Mouse (Mus musculus) neural tube, embryonic 14.5 days (tissue): ENCODE measurements around the gene Trim47. TPM values are rescaled to one million over a fixed set of nuclear protein-coding genes. Genes with fewer than 3 reads are reported as not detected.
A peak's percentile ranks its signal among the peaks of the same experiment; 100 is the strongest.

Source experiments
- ATAC-seq: fragments of 200-750 bp; cut with Nextera tagmentation; 2 replicates; pipeline ENCODE4 v1.8.0; 2017; ENCODE audit warnings: low read depth, mild to moderate bottlenecking, moderate TSS enrichment, moderate library complexity
- H3K27ac ChIP-seq: fragments of 300-500 bp; sonication (generic); 2 replicates; pipeline ENCODE4 v1.5.1; 2014; ENCODE audit warnings: low read depth, mild to moderate bottlenecking, control low read depth, low read length, moderate library complexity, mixed read lengths
- H3K27me3 ChIP-seq: fragments of 300-500 bp; sonication (generic); 2 replicates; pipeline ENCODE4 v1.6.1; 2014; ENCODE audit warnings: low read length; ENCODE audit not compliant: control insufficient read depth, insufficient read depth
- H3K36me3 ChIP-seq: fragments of 300-500 bp; sonication (generic); 2 replicates; pipeline ENCODE4 v1.6.1; 2014; ENCODE audit warnings: low read length, mixed read lengths; ENCODE audit not compliant: control insufficient read depth, insufficient read depth
- H3K4me1 ChIP-seq: fragments of 300-500 bp; sonication (generic); 2 replicates; pipeline ENCODE4 v1.6.1; 2014; ENCODE audit warnings: low read length; ENCODE audit not compliant: control insufficient read depth, insufficient read depth
- H3K4me2 ChIP-seq: fragments of 300-500 bp; sonication (generic); 2 replicates; pipeline ENCODE4 v1.6.1; 2014; ENCODE audit warnings: mild to moderate bottlenecking, low read depth, low read length, control low read depth
- H3K4me3 ChIP-seq: fragments of 300-500 bp; sonication (generic); 2 replicates; pipeline ENCODE4 v1.5.1; 2014; ENCODE audit warnings: low read depth, low read length, control low read depth, mixed read lengths
- H3K9ac ChIP-seq: fragments of 300-500 bp; sonication (generic); replicated peaks from 2 replicates; pipeline ENCODE4 v1.6.1; 2014; ENCODE audit warnings: low read depth, mild to moderate bottlenecking, control low read depth, low read length, mixed read lengths
- H3K9me3 ChIP-seq: fragments of 300-500 bp; sonication (generic); 2 replicates; pipeline ENCODE4 v1.6.1; 2016; ENCODE audit warnings: low read length; ENCODE audit not compliant: control insufficient read depth
- WGBS: fragments of 180-500 bp; shearing (Covaris S2); extraction: QIAGEN DNeasy Blood & Tissue Kit; methylation state at CpG from one replicate; pipeline ENCODE4 v1.1.7; 2014; 5-methylcytosine and 5-hydroxymethylcytosine counted together
- polyA plus RNA-seq: library from polyadenylated mRNA; unstranded; fragments of >200 nt; fragmentation: Nextera tagmentation; extraction: Ambion mirVana; gene quantifications from 2 replicates; pipeline ENCODE4 v1.2.1, GENCODE M21; 2014

Gene Trim47
- 3.5 and 4.0 TPM in 2 replicates for polyA plus RNA-seq

GRCm38 (mm10) chr11:116127156-116127980, at the start of gene Trim47:
Trim47 (minus strand) TSS chr11:116127210.
- H3K4me2 ChIP-seq, result peak within 1 kb of the TSS; percentile 12; the same call in 1 of the 2 replicates
- H3K9me3 ChIP-seq, result no peaks in the 10 kb centered on the region
- 27% methylated on average over 22 of the region's 23 CpGs for WGBS
- no peak within 1 kb of the TSS for H3K4me3 ChIP-seq
- H3K27me3 ChIP-seq, result no peaks in the 10 kb centered on the region
- no peak for ATAC-seq
- H3K27ac ChIP-seq, result no peak within 1 kb of the TSS
- H3K36me3 ChIP-seq, result peaks cover 5% of the 10 kb centered on the region; the same call in 1 of the 2 replicates
- H3K4me1 ChIP-seq, result peaks cover 18% of the 10 kb centered on the region; the same call in 1 of the 2 replicates
- no peak within 1 kb of the TSS for H3K9ac ChIP-seq

- no peak overlapping the region for H3K9ac ChIP-seq
- H3K4me1 ChIP-seq, result no peaks in the 10 kb centered on the region
- H3K4me3 ChIP-seq, result no peak overlapping the region
- no peaks in the 10 kb centered on the region for H3K9me3 ChIP-seq
- 95% methylated on average over 7 of the region's 7 CpGs for WGBS
- ATAC-seq, result no peak
- peaks cover 75% of the 10 kb centered on the region for H3K36me3 ChIP-seq
- H3K4me2 ChIP-seq, result no peak overlapping the region
- H3K27me3 ChIP-seq, result no peaks in the 10 kb centered on the region
- H3K27ac ChIP-seq, result no peak overlapping the region
Observed at GRCm38 (mm10) chr11:116176010-116176409, 49.0 kb upstream of the Trim47 start.

- WGBS, result 94% methylated on average over 22 of the region's 22 CpGs
- peaks cover 69% of the 10 kb centered on the region for H3K36me3 ChIP-seq
- H3K4me3 ChIP-seq, result no peak overlapping the region
- H3K27ac ChIP-seq, result no peak overlapping the region
- H3K27me3 ChIP-seq, result no peaks in the 10 kb centered on the region
- no peak overlapping the region for H3K9ac ChIP-seq
- H3K4me2 ChIP-seq, result no peak overlapping the region
- ATAC-seq, result no peak
- no peaks in the 10 kb centered on the region for H3K9me3 ChIP-seq
- H3K4me1 ChIP-seq, result no peaks in the 10 kb centered on the region
Observed at GRCm38 (mm10) chr11:116174775-116175448, 47.9 kb upstream of the Trim47 start.

GRCm38 (mm10) chr11:116171959-116172358, 44.9 kb upstream of the Trim47 start:
- Histone ChIP-seq H3K36me3 (peaks cover 47% of the 10 kb centered on the region), H3K9ac (no peak overlapping the region), H3K27me3 (no peaks in the 10 kb centered on the region), H3K27ac (no peak overlapping the region), H3K4me3 (no peak overlapping the region), H3K4me2 (no peak overlapping the region), H3K9me3 (no peaks in the 10 kb centered on the region), H3K4me1 (peaks cover 6% of the 10 kb centered on the region)
- WGBS, result 84% methylated on average over 2 of the region's 2 CpGs
- no peak for ATAC-seq

GRCm38 (mm10) chr11:116170003-116170800, 43.2 kb upstream of the Trim47 start:
- H3K36me3 ChIP-seq, result peaks cover 39% of the 10 kb centered on the region
- ATAC-seq, result no peak

GRCm38 (mm10) chr11:116169214-116169613, 42.2 kb upstream of the Trim47 start:
- Histone ChIP-seq H3K9me3 (no peaks in the 10 kb centered on the region), H3K4me3 (no peak overlapping the region), H3K27me3 (no peaks in the 10 kb centered on the region), H3K36me3 (peaks cover 32% of the 10 kb centered on the region), H3K27ac (no peak overlapping the region), H3K9ac (no peak overlapping the region), H3K4me2 (no peak overlapping the region), H3K4me1 (peaks cover 14% of the 10 kb centered on the region)
- no peak for ATAC-seq
- 88% methylated on average over 3 of the region's 3 CpGs for WGBS

More at GRCm38 (mm10) chr11:116170003-116170800, 43.2 kb upstream of the Trim47 start:
- Histone ChIP-seq H3K4me1 (peaks cover 14% of the 10 kb centered on the region), H3K9ac (no peak overlapping the region), H3K27me3 (no peaks in the 10 kb centered on the region), H3K4me2 (no peak overlapping the region), H3K9me3 (no peaks in the 10 kb centered on the region), H3K4me3 (no peak overlapping the region), H3K27ac (no peak overlapping the region)
- 83% methylated on average over 5 of the region's 5 CpGs for WGBS

- Histone ChIP-seq H3K4me2 (peak within 1 kb of the TSS; percentile 87), H3K9me3 (no peaks in the 10 kb centered on the region), H3K27ac (peak within 1 kb of the TSS; percentile 88), H3K4me3 (peak within 1 kb of the TSS; percentile 67), H3K36me3 (peaks cover 21% of the 10 kb centered on the region), H3K4me1 (peaks cover 20% of the 10 kb centered on the region), H3K27me3 (no peaks in the 10 kb centered on the region), H3K9ac (peak within 1 kb of the TSS; percentile 91)
- ATAC-seq, result peak; percentile 98
- under 1% methylated on average over 39 of the region's 40 CpGs for WGBS
Observed at GRCm38 (mm10) chr11:116167884-116168439, 41.0 kb upstream of the Trim47 start, which contains the start of gene Fbf1. Fbf1 (minus strand) TSS chr11:116168166.

- WGBS, result 7% methylated on average over 6 of the region's 6 CpGs
- H3K4me3 ChIP-seq, result peak overlapping the region; percentile 67
- no peak for ATAC-seq
Observed at GRCm38 (mm10) chr11:116167232-116167631, 40.2 kb upstream of the Trim47 start.

More at GRCm38 (mm10) chr11:116167232-116167631, 40.2 kb upstream of the Trim47 start:
- peaks cover 13% of the 10 kb centered on the region; the same call in 1 of the 2 replicates for H3K36me3 ChIP-seq
- H3K9ac ChIP-seq, result peak overlapping the region; percentile 91
- peak overlapping the region; percentile 88 for H3K27ac ChIP-seq
- no peaks in the 10 kb centered on the region for H3K27me3 ChIP-seq
- H3K9me3 ChIP-seq, result no peaks in the 10 kb centered on the region
- H3K4me1 ChIP-seq, result peaks cover 23% of the 10 kb centered on the region
- peak overlapping the region; percentile 87 for H3K4me2 ChIP-seq
